Mouse (Mus musculus) heart, embryonic 16.5 days (tissue): ENCODE results near the gene Rmnd5b. TPM values are rescaled to one million over a fixed set of nuclear protein-coding genes. Genes with fewer than 3 reads are reported as not detected.

Source experiments
- ATAC-seq: fragments of 200-750 bp; cut with Nextera tagmentation; replicated peaks from 2 replicates; pipeline ENCODE4 v1.8.0; 2017; ENCODE audit warnings: moderate number of reproducible peaks; ENCODE audit not compliant: insufficient read depth, low FRiP score; ENCODE audit errors: extremely low read depth
- H3K27ac ChIP-seq: fragments of 300-500 bp; sonication (generic); 2 replicates; pipeline ENCODE4 v1.5.1; 2014; ENCODE audit warnings: mild to moderate bottlenecking, low read length, control low read depth, moderate library complexity
- H3K27me3 ChIP-seq: fragments of 300-500 bp; sonication (generic); 2 replicates; pipeline ENCODE4 v1.6.1; 2014; ENCODE audit warnings: low read length, mixed read lengths; ENCODE audit not compliant: control insufficient read depth, insufficient read depth
- H3K36me3 ChIP-seq: fragments of 300-500 bp; sonication (generic); 2 replicates; pipeline ENCODE4 v1.6.1; 2014; ENCODE audit not compliant: control insufficient read depth, insufficient read depth
- H3K4me1 ChIP-seq: fragments of 300-500 bp; sonication (generic); 2 replicates; pipeline ENCODE4 v1.6.1; 2014; ENCODE audit warnings: low read length, mixed read lengths; ENCODE audit not compliant: control insufficient read depth, insufficient read depth
- H3K4me2 ChIP-seq: fragments of 300-500 bp; sonication (generic); 2 replicates; pipeline ENCODE4 v1.6.1; 2014; ENCODE audit warnings: low read depth, mild to moderate bottlenecking, control low read depth, low read length
- H3K4me3 ChIP-seq: fragments of 300-500 bp; sonication (generic); 2 replicates; pipeline ENCODE4 v1.5.1; 2014; ENCODE audit warnings: mild to moderate bottlenecking, control low read depth, low read length
- H3K9ac ChIP-seq: fragments of 300-500 bp; sonication (generic); 2 replicates; pipeline ENCODE4 v1.6.1; 2014; ENCODE audit warnings: low read length, control low read depth
- H3K9me3 ChIP-seq: fragments of 300-500 bp; sonication (generic); replicated peaks from 2 replicates; pipeline ENCODE4 v1.6.1; 2016; ENCODE audit warnings: low read length; ENCODE audit not compliant: control insufficient read depth
- whole genome bisulfite sequencing: fragments of 180-500 bp; shearing (Covaris S2); extraction: QIAGEN DNeasy Blood & Tissue Kit; methylation state at CpG from one replicate; pipeline ENCODE4 v1.1.7; 2014; 5-methylcytosine and 5-hydroxymethylcytosine counted together
- polyA plus RNA-seq: library from polyadenylated mRNA; unstranded; fragments of >200 nt; fragmentation: Nextera tagmentation; extraction: Ambion mirVana; gene quantifications from 2 replicates; pipeline ENCODE4 v1.2.1, GENCODE M21; 2015

Rmnd5b gene
- polyA plus RNA-seq, 1 experiment from 2014 or later, result 37.1 TPM

DNA sequence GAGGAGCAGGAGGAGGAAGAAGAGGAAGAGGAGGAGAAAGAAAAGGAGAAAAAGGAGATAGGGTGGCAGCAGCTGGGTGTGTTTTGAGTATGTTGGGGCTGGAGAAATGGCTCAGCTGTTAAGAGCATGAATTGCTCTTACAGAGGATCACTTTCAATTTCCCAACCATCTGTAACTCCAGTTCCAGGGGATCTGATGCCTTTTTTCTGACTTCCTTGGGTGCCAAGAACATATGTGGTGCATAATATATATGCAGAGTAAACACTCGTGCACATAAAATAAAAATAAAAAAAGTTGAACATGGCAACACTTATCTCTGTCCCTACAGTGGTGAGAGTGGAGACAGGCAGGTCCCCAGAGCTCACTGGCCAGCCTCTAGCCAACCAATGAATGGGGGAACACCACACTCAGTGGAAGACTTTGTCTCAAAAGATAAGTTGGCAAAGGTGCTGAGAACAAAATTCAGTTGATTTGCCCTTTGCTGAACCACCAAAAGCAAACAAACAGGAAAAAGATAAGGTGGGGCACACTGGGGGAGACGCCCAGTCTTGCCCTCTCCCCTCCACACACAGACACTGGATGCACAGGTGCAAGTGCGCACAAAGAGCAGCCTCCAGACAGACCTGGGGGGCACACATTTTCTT lies 26.3 kb downstream of the Rmnd5b start:
- H3K4me2 ChIP-seq, result no peak overlapping the region
- peaks cover 8% of the 10 kb centered on the region for H3K36me3 ChIP-seq
- no peak overlapping the region for H3K9ac ChIP-seq
- H3K27me3 ChIP-seq, result no peaks in the 10 kb centered on the region
- no peak overlapping the region for H3K27ac ChIP-seq
- H3K4me1 ChIP-seq, result peaks cover 14% of the 10 kb centered on the region
- H3K9me3 ChIP-seq, result no peaks in the 10 kb centered on the region
- no peak for ATAC-seq
- 78% methylated on average over 3 of the region's 3 CpGs for WGBS
- no peak overlapping the region for H3K4me3 ChIP-seq

DNA sequence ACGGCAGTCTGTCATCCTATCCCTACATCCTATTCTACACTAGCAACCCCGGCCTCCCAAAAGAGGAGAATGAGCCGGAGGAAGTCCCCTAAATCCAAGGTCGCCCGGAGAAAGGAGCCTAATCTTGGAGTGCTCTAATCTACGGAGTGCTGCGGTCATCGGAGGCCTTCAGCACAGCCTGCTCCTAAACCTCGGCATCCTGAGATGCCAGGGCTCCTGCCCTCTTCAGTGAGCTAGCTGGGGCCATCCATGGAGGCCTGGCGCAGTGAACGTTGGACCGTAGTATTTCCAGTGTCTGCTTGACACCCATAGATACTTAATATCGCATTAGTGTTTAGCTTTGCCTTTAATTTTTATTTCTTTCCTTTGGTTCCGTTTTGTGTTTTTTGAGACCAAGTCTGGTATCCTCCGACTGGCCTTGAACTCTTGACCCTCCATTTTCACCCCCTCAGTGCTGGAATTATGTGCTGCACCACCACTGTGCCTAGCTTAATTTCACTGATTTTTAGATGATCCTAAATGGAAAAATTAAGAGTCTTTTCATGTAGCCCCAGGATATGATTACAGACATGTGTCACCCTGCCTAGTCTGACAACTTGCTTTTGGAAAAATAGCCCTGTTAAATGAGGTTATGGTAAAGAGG lies 28.5 kb downstream of the Rmnd5b start:
- peaks cover 29% of the 10 kb centered on the region for H3K36me3 ChIP-seq
- no peaks in the 10 kb centered on the region for H3K27me3 ChIP-seq
- H3K9me3 ChIP-seq, result no peaks in the 10 kb centered on the region
- peak; percentile 15; the same call in 1 of the 2 replicates for ATAC-seq
- H3K4me1 ChIP-seq, result peaks cover 20% of the 10 kb centered on the region
- H3K9ac ChIP-seq, result peak overlapping the region; percentile 91
- H3K4me2 ChIP-seq, result peak overlapping the region; percentile 84
- peak overlapping the region; percentile 92 for H3K27ac ChIP-seq
- 7% methylated on average over 15 of the region's 15 CpGs for WGBS
- H3K4me3 ChIP-seq, result peak overlapping the region; percentile 94

DNA sequence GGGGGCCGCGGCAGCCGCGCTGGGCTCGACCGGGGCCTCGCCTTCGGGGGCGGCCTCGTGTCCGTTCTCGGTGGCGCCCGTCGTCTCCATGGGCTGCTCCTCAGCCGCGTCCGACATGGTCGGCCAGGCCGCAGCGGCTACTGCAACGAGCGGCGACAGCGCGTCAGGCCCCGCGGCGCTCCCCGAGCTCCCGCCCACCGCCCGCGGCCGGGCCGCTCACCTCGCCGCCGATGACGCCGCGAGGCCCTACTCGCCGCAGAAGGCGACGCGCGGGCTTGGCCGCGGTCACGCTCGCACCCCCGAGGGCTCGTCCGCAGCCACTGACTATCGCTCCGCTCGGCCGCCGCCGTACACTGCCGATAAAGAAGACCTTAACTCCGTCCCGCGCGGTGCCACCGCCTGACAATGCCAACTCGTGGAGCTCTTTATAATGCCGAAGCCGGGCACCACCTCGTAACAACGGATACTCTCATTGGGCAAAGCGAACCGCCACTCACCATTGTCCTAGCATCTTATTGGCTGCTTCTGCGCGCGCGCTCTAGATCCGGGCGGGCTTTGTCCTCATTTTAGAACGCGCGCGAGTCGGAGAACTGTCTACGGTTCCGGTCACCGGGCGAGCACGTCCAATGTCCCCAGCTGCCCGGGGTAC lies 29.1 kb downstream of the Rmnd5b start, which contains the start of gene Hnrnpab:
Hnrnpab (minus strand) TSS at position 401 of the 649 bp plus-strand sequence.
- Histone ChIP-seq H3K4me3 (peak within 1 kb of the TSS; percentile 94), H3K4me1 (peaks cover 20% of the 10 kb centered on the region), H3K4me2 (peak within 1 kb of the TSS; percentile 96), H3K9ac (peak within 1 kb of the TSS; percentile 99), H3K27ac (peak within 1 kb of the TSS; percentile 96), H3K9me3 (no peaks in the 10 kb centered on the region), H3K36me3 (peaks cover 35% of the 10 kb centered on the region), H3K27me3 (no peaks in the 10 kb centered on the region)
- ATAC-seq, result peak; percentile 89
- WGBS, result under 1% methylated on average over 90 of the region's 91 CpGs

DNA sequence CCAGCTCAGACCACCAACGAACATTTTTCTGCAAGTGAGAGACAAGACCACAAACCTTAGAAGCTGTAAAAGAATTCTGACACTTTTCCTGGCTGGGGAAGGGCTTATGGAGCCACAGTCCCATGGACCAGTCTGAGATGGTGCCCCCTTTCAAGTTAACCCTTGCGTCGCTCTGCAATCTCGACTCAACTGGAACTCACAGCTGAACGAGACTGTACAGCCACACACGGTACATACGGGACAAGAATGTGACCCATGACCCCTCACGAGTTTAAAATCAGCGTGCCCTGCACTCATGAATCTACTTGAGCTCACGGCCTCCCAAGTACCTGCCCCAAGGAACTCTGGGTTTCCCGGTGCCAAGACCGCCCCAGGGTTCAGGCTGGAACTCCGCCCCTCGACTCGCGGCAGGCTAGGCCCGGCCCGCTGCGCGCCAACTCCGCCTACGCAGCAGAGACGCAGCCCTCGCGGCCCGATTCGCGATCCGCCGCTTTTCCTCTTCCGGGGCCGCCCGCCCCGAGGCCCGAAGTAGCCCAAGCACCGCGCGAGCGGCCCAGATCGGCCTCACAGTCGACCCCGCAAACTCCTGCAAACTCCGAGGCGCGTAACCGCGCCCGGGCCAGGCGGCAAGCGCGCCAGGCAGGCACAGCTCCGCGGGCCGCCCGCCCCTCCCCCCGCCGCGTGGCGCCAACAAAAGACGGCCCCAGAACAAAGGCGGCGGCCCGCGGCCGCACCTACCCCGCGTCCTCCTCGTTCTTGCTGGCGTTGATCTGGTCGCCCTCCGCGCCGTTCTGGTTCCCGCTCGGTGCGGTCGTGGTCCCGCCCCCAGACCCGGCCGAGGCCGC lies 29.9 kb downstream of the Rmnd5b start:
- Histone ChIP-seq H3K4me3 (peak overlapping the region; percentile 94), H3K4me1 (peaks cover 20% of the 10 kb centered on the region), H3K4me2 (peak overlapping the region; percentile 96), H3K36me3 (peaks cover 43% of the 10 kb centered on the region), H3K27ac (peak overlapping the region; percentile 96), H3K9me3 (no peaks in the 10 kb centered on the region), H3K9ac (peak overlapping the region; percentile 99), H3K27me3 (no peaks in the 10 kb centered on the region)
- peak; percentile 80 for ATAC-seq
- under 1% methylated on average over 81 of the region's 81 CpGs for WGBS

DNA sequence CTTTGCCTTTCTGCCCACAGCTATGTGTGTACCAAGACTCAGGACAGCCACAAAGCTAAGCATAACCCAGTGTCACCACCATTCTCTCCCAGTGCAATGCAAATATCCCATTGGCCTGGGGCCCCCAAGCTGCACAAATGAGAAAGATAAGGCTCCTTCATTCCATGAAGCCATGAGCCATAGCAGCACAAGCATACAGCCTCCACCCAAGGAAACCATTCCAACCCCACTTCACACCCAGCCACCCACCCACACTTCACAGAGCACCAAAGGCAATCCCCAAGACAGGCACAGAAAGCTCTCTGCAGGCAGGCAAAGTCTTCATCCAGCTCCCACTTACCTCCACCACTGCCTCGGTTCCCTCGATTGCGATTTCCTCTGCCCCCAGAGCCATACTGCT lies 33.4 kb downstream of the Rmnd5b start:
- Histone ChIP-seq H3K9me3 (no peaks in the 10 kb centered on the region), H3K27ac (no peak overlapping the region), H3K9ac (no peak overlapping the region), H3K4me1 (peaks cover 17% of the 10 kb centered on the region), H3K4me2 (no peak overlapping the region), H3K4me3 (no peak overlapping the region), H3K36me3 (peaks cover 76% of the 10 kb centered on the region), H3K27me3 (no peaks in the 10 kb centered on the region)
- WGBS, result 84% methylated on average over 3 of the region's 3 CpGs
- no peak for ATAC-seq

DNA sequence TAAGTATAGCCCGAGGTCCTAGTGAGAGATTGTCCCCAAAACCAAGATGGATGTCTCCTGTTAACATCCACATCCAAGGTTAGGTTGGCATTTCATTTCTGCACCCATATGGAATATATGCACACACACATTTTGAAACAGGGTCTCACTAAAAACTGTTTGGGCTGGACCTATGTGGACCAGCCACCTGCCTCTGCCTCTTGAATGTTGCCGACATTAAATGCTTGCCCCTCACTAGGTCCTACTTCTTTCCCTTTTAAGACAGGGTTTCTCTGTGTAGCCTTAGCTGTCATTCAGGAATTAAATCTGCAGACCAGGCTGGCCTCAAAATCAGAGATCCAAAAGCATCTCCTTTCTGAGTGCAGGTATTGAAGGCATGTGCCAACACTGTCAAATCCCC lies 38.1 kb downstream of the Rmnd5b start:
- no peak overlapping the region for H3K27ac ChIP-seq
- H3K9me3 ChIP-seq, result no peaks in the 10 kb centered on the region
- ATAC-seq, result no peak
- no peak overlapping the region for H3K9ac ChIP-seq
- no peak overlapping the region for H3K4me3 ChIP-seq
- H3K36me3 ChIP-seq, result peaks cover 85% of the 10 kb centered on the region
- 59% methylated on average over 2 of the region's 2 CpGs for WGBS
- H3K4me2 ChIP-seq, result no peak overlapping the region
- H3K27me3 ChIP-seq, result no peaks in the 10 kb centered on the region
- H3K4me1 ChIP-seq, result no peaks in the 10 kb centered on the region

DNA sequence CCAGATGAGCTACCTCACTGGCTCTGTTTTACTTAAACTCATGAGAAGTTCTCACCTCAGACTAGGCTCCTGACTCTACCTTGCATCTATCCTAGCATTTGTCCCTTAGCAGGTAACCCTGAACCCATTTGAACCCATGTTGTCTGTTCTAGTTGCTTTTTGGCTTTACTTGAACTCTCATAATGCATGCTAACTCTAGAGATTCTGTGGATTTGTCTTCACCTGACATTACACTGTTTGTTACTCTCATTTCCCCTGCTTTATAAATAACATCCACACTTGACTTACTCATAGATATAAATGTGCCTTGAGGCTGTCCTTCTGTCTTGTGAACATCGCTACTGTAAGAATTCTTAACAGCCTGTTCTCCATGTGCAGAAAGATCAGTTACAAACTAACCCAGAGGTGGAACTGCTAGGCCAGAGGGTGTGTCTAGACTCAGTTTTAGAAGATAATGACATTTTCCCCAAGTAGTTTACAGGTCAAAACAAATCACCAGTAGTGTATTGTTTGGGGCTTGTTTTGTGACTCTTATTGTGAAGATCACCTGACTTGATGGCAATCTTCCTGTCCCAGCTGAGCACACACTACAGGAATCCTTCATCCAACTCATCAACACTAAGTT lies 40.1 kb downstream of the Rmnd5b start:
- Histone ChIP-seq H3K27me3 (no peaks in the 10 kb centered on the region), H3K36me3 (peaks cover 80% of the 10 kb centered on the region), H3K4me2 (no peak overlapping the region), H3K4me3 (no peak overlapping the region), H3K9me3 (no peaks in the 10 kb centered on the region), H3K4me1 (peaks cover 3% of the 10 kb centered on the region; the same call in 1 of the 2 replicates), H3K9ac (no peak overlapping the region), H3K27ac (no peak overlapping the region)
- WGBS, result 87% methylated on average over 1 of the region's 1 CpGs
- ATAC-seq, result no peak

DNA sequence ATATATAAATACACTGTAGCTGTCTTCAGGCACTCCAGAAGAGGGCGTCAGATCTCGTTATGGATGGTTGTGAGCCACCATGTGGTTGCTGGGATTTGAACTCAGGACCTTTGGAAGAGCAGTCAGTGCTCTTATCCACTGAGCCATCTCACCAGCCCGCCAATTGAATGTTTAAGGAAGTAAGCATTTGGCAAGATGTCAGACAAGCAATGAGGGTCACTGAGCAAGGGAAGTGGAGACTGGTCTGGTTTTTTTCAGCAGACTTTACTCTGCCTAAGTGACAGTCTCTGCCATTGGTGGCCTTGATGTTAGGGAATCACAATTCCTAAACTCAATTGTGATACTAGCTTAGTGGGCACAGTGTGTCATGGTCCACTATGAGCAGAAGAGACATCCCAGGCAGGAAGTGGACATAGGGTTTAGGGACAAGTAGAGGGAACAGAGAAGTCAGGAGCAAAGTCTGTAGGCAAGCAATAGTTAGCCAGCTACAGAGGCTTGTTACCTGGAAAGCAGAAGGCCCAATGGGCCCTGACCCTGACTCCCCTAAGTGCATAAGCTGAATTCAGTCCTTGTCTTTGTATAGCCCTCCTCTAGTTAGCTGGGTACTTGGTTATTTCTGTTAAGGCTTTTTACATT lies 40.9 kb downstream of the Rmnd5b start:
- Histone ChIP-seq H3K4me3 (no peak overlapping the region), H3K4me2 (no peak overlapping the region), H3K36me3 (peaks cover 77% of the 10 kb centered on the region), H3K27ac (no peak overlapping the region), H3K27me3 (no peaks in the 10 kb centered on the region), H3K4me1 (peaks cover 3% of the 10 kb centered on the region; the same call in 1 of the 2 replicates), H3K9ac (no peak overlapping the region), H3K9me3 (no peaks in the 10 kb centered on the region)
- WGBS, result 64% methylated on average over 3 of the region's 3 CpGs
- ATAC-seq, result no peak
